Mouse (Mus musculus) thymus, adult 2 months (tissue): ENCODE results near the gene Ric8a. TPM values are rescaled to one million over a fixed set of nuclear protein-coding genes. Genes with fewer than 3 reads are reported as not detected.

ENCODE experiments used
- DNase-seq: peaks from one replicate; pipeline ENCODE4 v3.0.0; 2021
- H3K27ac ChIP-seq: fragments of 200-500 bp; 2 replicates; pipeline ENCODE4 v1.5.1; 2012; ENCODE audit warnings: low read length, control low read depth; ENCODE audit not compliant: control insufficient read depth, insufficient read depth
- H3K27me3 ChIP-seq: fragments of 200-500 bp; 2 replicates; pipeline ENCODE4 v1.6.1; 2012; ENCODE audit warnings: mild to moderate bottlenecking, low read length, moderate library complexity, mixed read lengths; ENCODE audit not compliant: control insufficient read depth, insufficient read depth
- H3K36me3 ChIP-seq: fragments of 200-500 bp; 2 replicates; pipeline ENCODE4 v1.6.1; 2012; ENCODE audit warnings: mild to moderate bottlenecking, low read length, moderate library complexity; ENCODE audit not compliant: control insufficient read depth, insufficient read depth
- H3K4me1 ChIP-seq: fragments of 200-500 bp; replicated peaks from 2 replicates; pipeline ENCODE4 v1.6.1; 2012; ENCODE audit warnings: low read length; ENCODE audit not compliant: control insufficient read depth, insufficient read depth
- H3K4me3 ChIP-seq: fragments of 200-500 bp; 2 replicates; pipeline ENCODE4 v1.5.1; 2012; ENCODE audit warnings: mild to moderate bottlenecking, low read length, control low read depth, moderate library complexity; ENCODE audit not compliant: control insufficient read depth, insufficient read depth
- CTCF ChIP-seq: fragments of 200-500 bp; IDR thresholded peaks from 2 replicates; pipeline ENCODE4 v1.5.1; 2012; ENCODE audit warnings: mild to moderate bottlenecking, control low read depth, low read length, moderate library complexity, borderline replicate concordance; ENCODE audit not compliant: control insufficient read depth, poor library complexity, insufficient read depth; ENCODE audit errors: extremely low read depth
- POLR2A ChIP-seq: fragments of 200-500 bp; IDR thresholded peaks from 2 replicates; pipeline ENCODE4 v1.6.1; 2012; ENCODE audit warnings: mild to moderate bottlenecking, low read length, control low read depth, moderate library complexity; ENCODE audit not compliant: control insufficient read depth, poor library complexity, insufficient read depth; ENCODE audit errors: extremely low read depth
- WGBS: fragments of 180-500 bp; shearing (Covaris S2); methylation state at CpG from one replicate; pipeline ENCODE4 v1.1.7; 2018; 5-methylcytosine and 5-hydroxymethylcytosine counted together
- polyA plus RNA-seq: library from polyadenylated mRNA; depleted of rRNA; stranded (reverse); fragments of >200 nt; gene quantifications from 2 replicates; pipeline ENCODE4 v1.2.3, GENCODE M21; 2012

Ric8a gene
- polyA plus RNA-seq, 1 experiment, result 181 TPM

DNA sequence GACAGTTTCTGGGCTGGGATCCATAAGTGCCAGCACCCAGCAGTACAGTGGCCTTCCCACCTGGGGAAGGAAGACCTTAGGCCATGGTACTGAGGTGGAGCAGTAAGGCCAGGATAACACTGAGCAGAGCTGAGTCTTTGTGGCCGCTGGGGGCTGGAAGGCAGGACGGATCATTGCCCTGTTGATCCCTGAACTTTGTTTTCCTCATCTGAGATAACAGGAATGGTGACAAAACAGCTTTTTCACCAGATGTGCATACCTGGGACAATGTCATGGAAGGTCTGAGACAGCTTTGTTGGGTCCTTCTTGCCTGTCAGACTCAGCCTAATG lies 21.0 kb upstream of the Ric8a start:
- H3K4me3 ChIP-seq, result no peak overlapping the region
- no peaks in the 10 kb centered on the region for H3K27me3 ChIP-seq
- no peak overlapping the region for H3K27ac ChIP-seq
- WGBS, result 90% methylated on average over 2 of the region's 2 CpGs
- DNase-seq, result no peak
- H3K36me3 ChIP-seq, result no peaks in the 10 kb centered on the region
- H3K4me1 ChIP-seq, result no peaks in the 10 kb centered on the region
- TF ChIP-seq POLR2A, result no peak

- Histone ChIP-seq H3K36me3 (no peaks in the 10 kb centered on the region), H3K27ac (no peak overlapping the region), H3K27me3 (no peaks in the 10 kb centered on the region), H3K4me1 (no peaks in the 10 kb centered on the region), H3K4me3 (no peak overlapping the region)
- TF ChIP-seq CTCF, result no peak
- no peak for TF ChIP-seq POLR2A
- WGBS, result 92% methylated on average over 9 of the region's 9 CpGs
- DNase-seq, result no peak
Observed at GRCm38 (mm10) chr7:140836243-140837115, 20.3 kb upstream of the Ric8a start.

GRCm38 (mm10) chr7:140839556-140839955 lies 17.2 kb upstream of the Ric8a start:
- no peak overlapping the region for H3K4me3 ChIP-seq
- 73% methylated on average over 5 of the region's 5 CpGs for WGBS
- no peak for DNase-seq
- no peaks in the 10 kb centered on the region for H3K4me1 ChIP-seq
- no peaks in the 10 kb centered on the region for H3K36me3 ChIP-seq
- H3K27me3 ChIP-seq, result no peaks in the 10 kb centered on the region
- no peak for TF ChIP-seq CTCF
- TF ChIP-seq POLR2A, result no peak
- H3K27ac ChIP-seq, result no peak overlapping the region

GRCm38 (mm10) chr7:140840750-140841735 lies 15.7 kb upstream of the Ric8a start:
- TF ChIP-seq CTCF (no peak), POLR2A (no peak)
- H3K36me3 ChIP-seq, result no peaks in the 10 kb centered on the region
- no peak overlapping the region for H3K27ac ChIP-seq
- no peaks in the 10 kb centered on the region for H3K27me3 ChIP-seq
- no peaks in the 10 kb centered on the region for H3K4me1 ChIP-seq
- H3K4me3 ChIP-seq, result no peak overlapping the region
- no peak for DNase-seq
- 62% methylated on average over 19 of the region's 19 CpGs for WGBS

DNA sequence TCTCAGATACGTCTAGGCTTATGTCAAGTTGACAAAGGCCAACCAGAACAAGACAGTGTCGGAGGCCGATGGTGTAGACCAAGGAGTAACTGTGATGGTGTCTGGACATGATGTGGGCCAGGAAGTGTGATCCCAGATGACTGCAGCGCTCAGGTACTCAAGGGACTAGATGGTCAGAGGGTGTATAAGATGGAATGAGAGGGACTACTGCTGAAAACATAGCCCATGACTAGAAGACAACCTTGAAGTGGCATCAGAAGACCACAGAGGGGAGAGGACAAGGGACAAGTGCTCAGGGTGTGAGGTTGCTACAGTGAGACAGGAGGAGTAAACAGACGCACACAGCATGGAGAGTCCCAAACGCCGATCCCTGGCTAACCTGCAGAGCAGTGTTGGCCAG lies 13.0 kb upstream of the Ric8a start:
- Histone ChIP-seq H3K36me3 (no peaks in the 10 kb centered on the region), H3K27me3 (no peaks in the 10 kb centered on the region), H3K4me3 (no peak overlapping the region), H3K27ac (no peak overlapping the region), H3K4me1 (no peaks in the 10 kb centered on the region)
- no peak for DNase-seq
- no peak for TF ChIP-seq POLR2A
- TF ChIP-seq CTCF, result no peak
- 88% methylated on average over 7 of the region's 7 CpGs for WGBS

DNA sequence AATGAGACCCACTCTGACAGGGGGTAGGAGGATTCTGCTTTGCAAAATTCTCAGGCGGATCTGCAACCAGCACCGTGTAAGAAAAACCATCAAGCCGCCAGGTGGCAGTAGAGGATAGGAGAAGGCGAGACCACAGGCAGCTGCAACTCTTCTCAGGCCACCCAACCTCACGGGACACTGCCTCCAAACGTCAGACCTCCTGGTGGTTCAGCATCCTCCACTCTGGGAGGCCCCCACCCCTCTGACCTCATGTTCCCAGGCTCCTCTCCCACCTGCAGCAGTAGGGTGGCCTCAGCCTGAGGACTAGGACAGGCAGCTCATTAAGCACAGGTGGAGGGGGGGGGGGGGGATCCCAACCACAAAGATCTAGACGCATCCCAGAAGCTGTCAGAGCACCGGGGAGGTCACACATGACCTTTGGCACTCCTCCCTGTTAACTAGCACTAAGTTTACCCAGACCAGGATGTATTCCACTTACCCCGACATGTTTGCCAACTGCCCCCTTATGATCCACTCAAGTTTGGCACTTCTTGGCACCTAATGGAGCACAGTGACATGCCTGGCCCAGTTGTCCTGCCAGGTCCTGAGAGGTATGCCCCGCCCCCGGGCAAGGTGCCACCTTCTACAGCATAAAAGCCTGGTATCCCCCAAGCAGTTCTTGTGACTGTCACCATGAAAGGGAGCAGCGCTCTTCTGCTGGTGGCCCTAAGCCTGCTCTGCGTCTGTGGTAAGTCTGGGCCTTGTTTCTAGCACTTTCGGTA lies 11.7 kb upstream of the Ric8a start, which contains the start of gene Scgb1c1:
TSS of gene Scgb1c1 (plus strand) at position 643 of the 761 bp plus-strand sequence.
- Histone ChIP-seq H3K36me3 (no peaks in the 10 kb centered on the region), H3K4me1 (no peaks in the 10 kb centered on the region), H3K27ac (no peak within 1 kb of the TSS), H3K27me3 (no peaks in the 10 kb centered on the region), H3K4me3 (no peak within 1 kb of the TSS)
- TF ChIP-seq POLR2A (no peak), CTCF (peak; percentile 80; the same call in 1 of the 2 replicates)
- WGBS, result 33% methylated on average over 14 of the region's 14 CpGs
- DNase-seq, result peak; percentile 90
